Mouse (Mus musculus) CH12.LX (cell line): ENCODE measurements at regions not wholly inside any gene's neighbourhood (a gene's known extent, or its start where the extent isn't known, plus 50 kb on each side); places are given as distances from the start of the nearest gene placed in this dataset.

Source experiments
- DNase-seq: peaks from one replicate; pipeline ENCODE4 v3.0.0-alpha.2; 2013; ENCODE audit errors: extremely low read depth
- H3K27ac ChIP-seq: 2 replicates; pipeline ENCODE4 v1.5.1; 2012; ENCODE audit warnings: low read depth, mild to moderate bottlenecking, control low read depth, moderate library complexity; ENCODE audit not compliant: insufficient read depth
- H3K27me3 ChIP-seq: replicated peaks from 2 replicates; pipeline ENCODE3; 2012; ENCODE audit warnings: inconsistent platforms
- H3K36me3 ChIP-seq, 2 experiments: replicated peaks in 1 of 2; 2 replicates each; pipeline versions ENCODE3 to v1.6.1; 2012; ENCODE audit warnings: inconsistent platforms in 1 of 2, low read length in 1 of 2, mild to moderate bottlenecking in 1 of 2, mixed read lengths in 1 of 2, moderate library complexity in 1 of 2; ENCODE audit not compliant: control insufficient read depth in 1 of 2, insufficient read depth in 1 of 2
- H3K4me1 ChIP-seq, 2 experiments: 2 replicates each; pipeline ENCODE4 v1.6.1; 2012; ENCODE audit warnings: inconsistent platforms in 1 of 2, moderate library complexity in 1 of 2; ENCODE audit not compliant: insufficient read depth in 2 of 2, control insufficient read depth in 1 of 2
- H3K4me2 ChIP-seq: 2 replicates; pipeline ENCODE4 v1.6.1; 2012; ENCODE audit warnings: low read depth, mild to moderate bottlenecking, control low read depth; ENCODE audit not compliant: poor library complexity, insufficient read depth, severe bottlenecking
- H3K4me3 ChIP-seq, 3 experiments: fragments of 150-350 bp in 1 of 3; sonication (generic) in 1 of 3; replicated peaks in 1 of 3; 2 replicates each; pipeline versions ENCODE3 to v1.5.1; 2011 to 2012; ENCODE audit warnings: low read depth in 2 of 3, low read length in 2 of 3, mild to moderate bottlenecking in 2 of 3, moderate library complexity in 2 of 3, control low read depth in 1 of 3, improper control_type of control experiment in 1 of 3, inconsistent platforms in 1 of 3, mixed read lengths in 1 of 3; ENCODE audit not compliant: poor library complexity in 1 of 3
- H3K79me2 ChIP-seq: replicated peaks from 2 replicates; pipeline ENCODE4 v1.6.1; 2012; ENCODE audit warnings: mild to moderate bottlenecking, moderate library complexity; ENCODE audit not compliant: control insufficient read depth, poor library complexity, insufficient read depth, severe bottlenecking; ENCODE audit errors: extremely low read depth
- H3K9ac ChIP-seq: 2 replicates; pipeline ENCODE4 v1.6.1; 2012; ENCODE audit warnings: low read depth, mild to moderate bottlenecking, control low read depth, moderate library complexity; ENCODE audit not compliant: insufficient read depth
- H3K9me3 ChIP-seq: replicated peaks from 2 replicates; pipeline ENCODE3; 2012; ENCODE audit warnings: low read length, inconsistent platforms, mixed read lengths
- E2F4 ChIP-seq: IDR thresholded peaks from 2 replicates; pipeline ENCODE4 v1.6.1; 2011; ENCODE audit warnings: low read depth, low read length, improper control_type of control experiment; ENCODE audit not compliant: insufficient replicate concordance
- ETS1 ChIP-seq: conservative IDR thresholded peaks from 2 replicates; pipeline ENCODE4 v1.6.1; 2012; ENCODE audit warnings: low read depth, mild to moderate bottlenecking, inconsistent platforms, low read length, improper control_type of control experiment, moderate library complexity
- HCFC1 ChIP-seq: IDR thresholded peaks from 2 replicates; pipeline ENCODE4 v1.6.1; 2012; ENCODE audit warnings: low read depth, mild to moderate bottlenecking, inconsistent platforms, low read length, improper control_type of control experiment
- JUN ChIP-seq: IDR thresholded peaks from 2 replicates; pipeline ENCODE4 v1.6.1; 2011; ENCODE audit warnings: low read depth, mild to moderate bottlenecking, low read length, improper control_type of control experiment, moderate library complexity; ENCODE audit not compliant: insufficient read depth
- KAT2A ChIP-seq: IDR thresholded peaks from 2 replicates; pipeline ENCODE4 v1.6.1; 2012; ENCODE audit warnings: low read length, improper control_type of control experiment, inconsistent platforms; ENCODE audit not compliant: insufficient replicate concordance
- MAFK ChIP-seq: IDR thresholded peaks from 2 replicates; pipeline ENCODE4 v1.6.1; 2011; ENCODE audit warnings: low read length, improper control_type of control experiment; ENCODE audit not compliant: insufficient replicate concordance
- MEF2A ChIP-seq: IDR thresholded peaks from 2 replicates; pipeline ENCODE4 v1.6.1; 2014; ENCODE audit warnings: low read depth, mild to moderate bottlenecking, inconsistent platforms, low read length, improper control_type of control experiment, borderline replicate concordance
- MYC ChIP-seq: IDR thresholded peaks from 2 replicates; pipeline ENCODE4 v1.6.1; 2011; ENCODE audit warnings: low read depth, mild to moderate bottlenecking, improper control_type of control experiment, low read length
- NELFE ChIP-seq: IDR thresholded peaks from 2 replicates; pipeline ENCODE4 v1.6.1; 2011; ENCODE audit warnings: low read depth, low read length, improper control_type of control experiment
- POLR2AphosphoS2 ChIP-seq: IDR thresholded peaks from 2 replicates; pipeline ENCODE4 v1.6.1; 2011; ENCODE audit warnings: low read depth, low read length, improper control_type of control experiment
- TCF12 ChIP-seq: IDR thresholded peaks from 2 replicates; pipeline ENCODE4 v1.6.1; 2014; ENCODE audit warnings: low read depth, mild to moderate bottlenecking, inconsistent platforms, low read length, improper control_type of control experiment
- USF2 ChIP-seq: conservative IDR thresholded peaks from 2 replicates; pipeline ENCODE4 v1.6.1; 2011; ENCODE audit warnings: low read depth, low read length, improper control_type of control experiment
- ZKSCAN1 ChIP-seq: IDR thresholded peaks from 2 replicates; pipeline ENCODE4 v1.6.1; 2012; ENCODE audit warnings: low read depth, inconsistent platforms, low read length, improper control_type of control experiment, borderline replicate concordance
- ZMIZ1 ChIP-seq: IDR thresholded peaks from 2 replicates; pipeline ENCODE4 v1.6.1; 2012; ENCODE audit warnings: low read depth, mild to moderate bottlenecking, inconsistent platforms, low read length, improper control_type of control experiment
- dilution Hi-C: fragments of 300-500 bp; cut with MboI; formaldehyde crosslinking; loops from 2 replicates; pipeline ENCODE4 v1.14.3; 2020; ENCODE audit warnings: low sequenced_read_pairs; ENCODE audit not compliant: extremely low pct_unique_long_range_greater_than_20kb, extremely low pct_ligation_motif_present
- in situ Hi-C: fragments of 300-500 bp; cut with MboI; formaldehyde crosslinking; loops from 3 replicates; pipeline ENCODE4 v1.14.3; 2019; ENCODE audit warnings: low sequenced_read_pairs, low pct_ligation_motif_present, low pct_unique_long_range_greater_than_20kb, mixed read lengths

- Histone ChIP-seq H3K9me3 (no peaks in the 10 kb centered on the region), H3K27me3 (no peaks in the 10 kb centered on the region), H3K4me3 (no peak overlapping the region), H3K9ac (no peak overlapping the region), H3K4me1 (no peaks in the 10 kb centered on the region), H3K79me2 (no peaks in the 10 kb centered on the region), H3K36me3 (no peaks in the 10 kb centered on the region), H3K27ac (no peak overlapping the region), H3K4me2 (no peak overlapping the region)
- TF ChIP-seq MAFK (no peak), KAT2A (no peak)
- in situ Hi-C loops, result no loop called here
- DNase-seq, result no peak
- dilution Hi-C loops, result no loop called here
Observed at GRCm38 (mm10) chr8:34326614-34326965, 215.1 kb upstream of the Gm10131 start.

- TF ChIP-seq MAFK (no peak), ZKSCAN1 (no peak), NELFE (no peak), TCF12 (no peak), HCFC1 (no peak), ZMIZ1 (no peak), ETS1 (no peak), JUN (no peak), KAT2A (no peak), MEF2A (no peak), E2F4 (no peak), MYC (no peak), USF2 (no peak), POLR2AphosphoS2 (no peak)
- no peak overlapping the region for H3K4me2 ChIP-seq
- H3K9ac ChIP-seq, result no peak overlapping the region
- in situ Hi-C loops, result no loop called here
- no peaks in the 10 kb centered on the region for H3K4me1 ChIP-seq
- no peak for DNase-seq
- no peaks in the 10 kb centered on the region for H3K36me3 ChIP-seq
- no peak overlapping the region for H3K27ac ChIP-seq
- no peak overlapping the region for H3K4me3 ChIP-seq
- H3K27me3 ChIP-seq, result no peaks in the 10 kb centered on the region
- dilution Hi-C loops, result no loop called here
- H3K9me3 ChIP-seq, result no peaks in the 10 kb centered on the region
- H3K79me2 ChIP-seq, result no peaks in the 10 kb centered on the region
Observed at GRCm38 (mm10) chr8:34325841-34326613, 214.5 kb upstream of the Gm10131 start.
